Mouse (Mus musculus) kidney, adult 10 weeks (tissue): ENCODE measurements around the gene Hat1. TPM values are rescaled to one million over a fixed set of nuclear protein-coding genes. Genes with fewer than 3 reads are reported as not detected.

Source experiments
- polyA plus RNA-seq: library from polyadenylated mRNA; stranded (reverse); fragments of 350-450 nt; fragmentation: Illumina TruSeq; extraction: RNeasy Lipid Tissue Mini Kit (QIAGEN cat#74804); gene quantifications from one replicate; pipeline ENCODE4 v1.2.3, GENCODE M21; 2014; ENCODE audit warnings: low read depth, low replicate concordance

Gene Hat1
- polyA plus RNA-seq, result 90.9 TPM

GRCm38 (mm10) chr2:71388951-71389763 lies at the start of gene Hat1:
Gene Hat1 (plus strand): TSS chr2:71388958.

GRCm38 (mm10) chr2:71367125-71367880 lies 21.5 kb upstream of the Hat1 start, which contains the start of gene Slc25a12:
Gene Slc25a12 (minus strand): TSS chr2:71367749.

GRCm38 (mm10) chr2:71453161-71453916 lies 64.6 kb downstream of the Hat1 start, which contains the start of gene Metap1d:
Gene Metap1d (plus strand): TSS chr2:71453276.

Other genes with a start within 250 kb of the Hat1 start
- gene Dync1i2, start 177.3 kb upstream of the Hat1 start, polyA plus RNA-seq, result 166 TPM
- gene Slc25a12, start 21.2 kb upstream of the Hat1 start, polyA plus RNA-seq, result 28.0 TPM
- gene Metap1d, start 64.3 kb downstream of the Hat1 start, polyA plus RNA-seq, result 26.7 TPM
- gene Dlx1, start 139.2 kb downstream of the Hat1 start, polyA plus RNA-seq, result not detected
- not detected for gene Dlx2, start 157.8 kb downstream of the Hat1 start, polyA plus RNA-seq